Mouse (Mus musculus): ENCODE measurements at regions not wholly inside any gene's neighbourhood (a gene's known extent, or its start where the extent isn't known, plus 50 kb on each side); places are given as distances from the start of the nearest gene placed in this dataset.

GRCm38 (mm10) chr13:6261458-6261857 is 286.5 kb upstream of the Pitrm1 start:
- DNase-seq = no peak

- no peak for DNase-seq
Measured at GRCm38 (mm10) chr13:6270546-6270945, 277.4 kb upstream of the Pitrm1 start.

- DNase-seq = no peak
Measured at GRCm38 (mm10) chr13:6272932-6273331, 275.0 kb upstream of the Pitrm1 start.

GRCm38 (mm10) chr13:6280073-6280472 is 267.9 kb upstream of the Pitrm1 start:
- no peak for DNase-seq

- no peak for DNase-seq
Measured at GRCm38 (mm10) chr13:6288109-6288508, 259.8 kb upstream of the Pitrm1 start.

- DNase-seq = no peak
Measured at GRCm38 (mm10) chr13:6292098-6292497, 255.9 kb upstream of the Pitrm1 start.

- DNase-seq = no peak
Measured at GRCm38 (mm10) chr13:6305718-6306117, 242.2 kb upstream of the Pitrm1 start.

GRCm38 (mm10) chr13:6306616-6306988 is 241.3 kb upstream of the Pitrm1 start:
- DNase-seq = no peak

- no peak for DNase-seq
Measured at GRCm38 (mm10) chr13:6306989-6307917, 240.7 kb upstream of the Pitrm1 start.

GRCm38 (mm10) chr13:6316201-6316600 is 231.7 kb upstream of the Pitrm1 start:
- DNase-seq = no peak

- no peak for DNase-seq
Measured at GRCm38 (mm10) chr13:6323948-6324347, 224.0 kb upstream of the Pitrm1 start.

- DNase-seq = no peak
Measured at GRCm38 (mm10) chr13:6330320-6330950, 217.5 kb upstream of the Pitrm1 start.

- DNase-seq = no peak
Measured at GRCm38 (mm10) chr13:6340157-6340556, 207.8 kb upstream of the Pitrm1 start.

- no peak for DNase-seq
Measured at GRCm38 (mm10) chr13:6341102-6341737, 206.7 kb upstream of the Pitrm1 start.

- DNase-seq = no peak
Measured at GRCm38 (mm10) chr13:6365169-6365568, 182.8 kb upstream of the Pitrm1 start.

- no peak for DNase-seq
Measured at GRCm38 (mm10) chr13:6367661-6368060, 180.3 kb upstream of the Pitrm1 start.

GRCm38 (mm10) chr13:6374570-6375173 is 173.3 kb upstream of the Pitrm1 start:
- no peak for DNase-seq

GRCm38 (mm10) chr13:6377919-6378318 is 170.0 kb upstream of the Pitrm1 start:
- no peak for DNase-seq

- DNase-seq = no peak
Measured at GRCm38 (mm10) chr13:6395562-6396223, 152.3 kb upstream of the Pitrm1 start.

GRCm38 (mm10) chr13:6397648-6398047 is 150.3 kb upstream of the Pitrm1 start:
- no peak for DNase-seq

GRCm38 (mm10) chr13:6431821-6432220 is 116.1 kb upstream of the Pitrm1 start:
- DNase-seq = no peak

GRCm38 (mm10) chr13:6446976-6447375 is 101.0 kb upstream of the Pitrm1 start:
- DNase-seq = no peak

- DNase-seq = no peak
Measured at GRCm38 (mm10) chr13:6461363-6461762, 86.6 kb upstream of the Pitrm1 start.

Data from cerebellum, adult 11 months (tissue).